Mouse (Mus musculus): Measurements from ENCODE around the gene Setd1a. TPM values are rescaled to one million over a fixed set of nuclear protein-coding genes. Genes with fewer than 3 reads are reported as not detected.
A peak's percentile ranks its signal among the peaks of the same experiment; 100 is the strongest.
"Not testable (repeated sequence)": the region's sequence is repeated elsewhere in the genome, so short reads cannot be mapped to it uniquely, and the experiment has no call there.

Gene Setd1a
- total RNA-seq (2021): 10 to 100 TPM; 21.0 to 22.3 TPM
- long read RNA-seq, experiment 1, partial matches to known transcripts: 5 of 5 reads
- long read RNA-seq, experiment 1, other reads (novel, unspliced or antisense): 0 of 5 reads
- long read RNA-seq, experiment 2, partial matches to known transcripts: 5 of 7 reads
- long read RNA-seq, experiment 2, other reads (novel, unspliced or antisense): 2 of 7 reads

- intact Hi-C loops (cut with DNase I): loop anchor here (5.0 kb wide), 1 partner anchor 101 kb away; the partner anchor contains the start of genes Zfp646 and Zfp668
- DNase-seq: peak; percentile 89 to 93
Observed at GRCm38 (mm10) chr7:127776426-127776825, at the start of gene Setd1a. Gene Setd1a, plus strand, starts transcription at chr7:127776670.

- DNase-seq: no peak
- intact Hi-C loops (cut with DNase I): no loop called here
Observed at GRCm38 (mm10) chr7:127727898-127728297, 48.6 kb upstream of the Setd1a start.

GRCm38 (mm10) chr7:127730170-127730569 is 46.3 kb upstream of the Setd1a start:
- DNase-seq: no peak
- intact Hi-C loops (cut with DNase I): no loop called here

- intact Hi-C loops (cut with DNase I); DNase-seq: not testable (repeated sequence)
Observed at GRCm38 (mm10) chr7:127732066-127732465, 44.4 kb upstream of the Setd1a start, which contains the start of gene Ctf2. Gene Ctf2, minus strand, starts transcription at chr7:127732166.

- intact Hi-C loops (cut with DNase I): loop anchor here (1.0 kb wide), 1 partner anchor 69 kb away; no protein-coding TSS in a partner anchor
- DNase-seq: peak; percentile 65 to 75
Observed at GRCm38 (mm10) chr7:127744366-127745045, 32.0 kb upstream of the Setd1a start, which contains the start of gene Fbxl19. Gene Fbxl19, plus strand, starts transcription at chr7:127744543.

GRCm38 (mm10) chr7:127745251-127745651 is 31.2 kb upstream of the Setd1a start:
- intact Hi-C loops (cut with DNase I): no loop called here

GRCm38 (mm10) chr7:127745652-127746493 is 30.6 kb upstream of the Setd1a start:
- intact Hi-C loops (cut with DNase I): no loop called here
- DNase-seq: peak; percentile 92 to 93

More at GRCm38 (mm10) chr7:127745251-127745651, 31.2 kb upstream of the Setd1a start:
- peak; percentile 86 to 89 for DNase-seq

GRCm38 (mm10) chr7:127746494-127747491 is 29.7 kb upstream of the Setd1a start:
- intact Hi-C loops (cut with DNase I): no loop called here
- peak; percentile 36 for DNase-seq

- no peak for DNase-seq
- intact Hi-C loops (cut with DNase I): no loop called here
Observed at GRCm38 (mm10) chr7:127747559-127748234, 28.8 kb upstream of the Setd1a start.

- DNase-seq: no peak
- intact Hi-C loops (cut with DNase I): no loop called here
Observed at GRCm38 (mm10) chr7:127748235-127748560, 28.3 kb upstream of the Setd1a start.

GRCm38 (mm10) chr7:127750131-127751127 is 26.0 kb upstream of the Setd1a start:
- no peak for DNase-seq
- intact Hi-C loops (cut with DNase I): no loop called here

GRCm38 (mm10) chr7:127751619-127752018 is 24.9 kb upstream of the Setd1a start:
- intact Hi-C loops (cut with DNase I): no loop called here
- DNase-seq: no peak

- no peak for DNase-seq
- intact Hi-C loops (cut with DNase I): no loop called here
Observed at GRCm38 (mm10) chr7:127752069-127752468, 24.4 kb upstream of the Setd1a start.

- no peak for DNase-seq
- intact Hi-C loops (cut with DNase I): no loop called here
Observed at GRCm38 (mm10) chr7:127753158-127753557, 23.3 kb upstream of the Setd1a start.

GRCm38 (mm10) chr7:127753741-127754140 is 22.7 kb upstream of the Setd1a start:
- no peak for DNase-seq
- intact Hi-C loops (cut with DNase I): no loop called here

GRCm38 (mm10) chr7:127759716-127760115 is 16.8 kb upstream of the Setd1a start:
- intact Hi-C loops (cut with DNase I): no loop called here

GRCm38 (mm10) chr7:127760478-127760877 is 16.0 kb upstream of the Setd1a start:
- intact Hi-C loops (cut with DNase I): no loop called here
- DNase-seq: no peak

More at GRCm38 (mm10) chr7:127759716-127760115, 16.8 kb upstream of the Setd1a start:
- DNase-seq: no peak

- peak; percentile 82 to 87 for DNase-seq
- intact Hi-C loops (cut with DNase I): loop anchor here (1.0 kb wide), 1 partner anchor 86 kb away; no protein-coding TSS in a partner anchor
Observed at GRCm38 (mm10) chr7:127761026-127761425, 15.4 kb upstream of the Setd1a start.

Measured in heart, postnatal 14 days (tissue).